Mouse (Mus musculus) layer of hippocampus, postnatal 36 days (tissue): Measurements from ENCODE around the gene Srrt. TPM values are rescaled to one million over a fixed set of nuclear protein-coding genes. Genes with fewer than 3 reads are reported as not detected.

Source experiments
- DNase-seq, 2 experiments: peaks; one replicate each; pipeline ENCODE4 v3.0.0; 2022
- total RNA-seq, 2 experiments: library from RNA; stranded (reverse); gene quantifications; 2 replicates each; pipeline ENCODE4 v1.2.3; 2021

The Srrt gene
- total RNA-seq, result 100 to 1,000 TPM; 209 to 228 TPM

GRCm38 (mm10) chr5:137307071-137307912 lies at the start of gene Srrt:
Gene Srrt (minus strand): TSS chr5:137307674.
- DNase-seq, result peak; percentile 92

GRCm38 (mm10) chr5:137354091-137354490 lies 46.6 kb upstream of the Srrt start:
- DNase-seq, result no peak

GRCm38 (mm10) chr5:137352011-137352975 lies 44.8 kb upstream of the Srrt start:
- no peak for DNase-seq

GRCm38 (mm10) chr5:137351394-137351793 lies 43.9 kb upstream of the Srrt start:
- no peak for DNase-seq

GRCm38 (mm10) chr5:137351058-137351380 lies 43.5 kb upstream of the Srrt start:
- no peak for DNase-seq

- no peak for DNase-seq
Measured at GRCm38 (mm10) chr5:137350205-137351057, 43.0 kb upstream of the Srrt start.

- peak; percentile 38 to 46 for DNase-seq
Measured at GRCm38 (mm10) chr5:137349384-137350204, 42.1 kb upstream of the Srrt start, which contains the start of gene Ephb4. Gene Ephb4 (plus strand): TSS chr5:137350109.

GRCm38 (mm10) chr5:137348482-137349383 lies 41.3 kb upstream of the Srrt start:
- no peak for DNase-seq

- DNase-seq, result no peak
Measured at GRCm38 (mm10) chr5:137347856-137348255, 40.4 kb upstream of the Srrt start.

GRCm38 (mm10) chr5:137346983-137347382 lies 39.5 kb upstream of the Srrt start:
- DNase-seq, result no peak

- DNase-seq, result no peak
Measured at GRCm38 (mm10) chr5:137346388-137346787, 38.9 kb upstream of the Srrt start.

- no peak for DNase-seq
Measured at GRCm38 (mm10) chr5:137345821-137346220, 38.3 kb upstream of the Srrt start.

- DNase-seq, result no peak
Measured at GRCm38 (mm10) chr5:137343869-137344268, 36.4 kb upstream of the Srrt start.

GRCm38 (mm10) chr5:137343412-137343811 lies 35.9 kb upstream of the Srrt start:
- no peak for DNase-seq

GRCm38 (mm10) chr5:137342407-137343012 lies 35.0 kb upstream of the Srrt start:
- DNase-seq, result no peak

GRCm38 (mm10) chr5:137340222-137340621 lies 32.7 kb upstream of the Srrt start:
- DNase-seq, result no peak

GRCm38 (mm10) chr5:137339290-137339979 lies 32.0 kb upstream of the Srrt start:
- DNase-seq, result no peak

- no peak for DNase-seq
Measured at GRCm38 (mm10) chr5:137338663-137339289, 31.3 kb upstream of the Srrt start.

- DNase-seq, result peak; percentile 87 to 90
Measured at GRCm38 (mm10) chr5:137338256-137338655, 30.8 kb upstream of the Srrt start.
